Mouse (Mus musculus) liver, embryonic 13.5 days (tissue): Measurements from ENCODE around the gene Cklf. TPM values are rescaled to one million over a fixed set of nuclear protein-coding genes. Genes with fewer than 3 reads are reported as not detected.
"Not testable (repeated sequence)": the region's sequence is repeated elsewhere in the genome, so short reads cannot be mapped to it uniquely, and the experiment has no call there.

Experiments used
- ATAC-seq: fragments of 200-750 bp; cut with Nextera tagmentation; 2 replicates; pipeline ENCODE4 v1.8.0; 2017; ENCODE audit warnings: low read depth, mild to moderate bottlenecking, moderate number of reproducible peaks, moderate library complexity
- DNase-seq: peaks from one replicate; pipeline ENCODE4 v3.0.0; 2022
- H3K27ac ChIP-seq: fragments of 300-500 bp; sonication (generic); 2 replicates; pipeline ENCODE4 v1.5.1; 2015; ENCODE audit warnings: moderate library complexity, mild to moderate bottlenecking, inconsistent platforms
- H3K27me3 ChIP-seq: fragments of 300-500 bp; sonication (generic); 2 replicates; pipeline ENCODE4 v1.6.1; 2015; ENCODE audit warnings: mild to moderate bottlenecking, inconsistent platforms
- H3K36me3 ChIP-seq: fragments of 300-500 bp; sonication (generic); 2 replicates; pipeline ENCODE4 v1.6.1; 2015; ENCODE audit warnings: mild to moderate bottlenecking, inconsistent platforms
- H3K4me1 ChIP-seq: fragments of 300-500 bp; sonication (generic); replicated peaks from 2 replicates; pipeline ENCODE4 v1.6.1; 2015; ENCODE audit warnings: inconsistent platforms
- H3K4me2 ChIP-seq: fragments of 300-500 bp; sonication (generic); 2 replicates; pipeline ENCODE4 v1.6.1; 2015; ENCODE audit warnings: inconsistent platforms, mild to moderate bottlenecking, moderate library complexity
- H3K4me3 ChIP-seq: fragments of 300-500 bp; sonication (generic); replicated peaks from 2 replicates; pipeline ENCODE4 v1.5.1; 2015; ENCODE audit warnings: mild to moderate bottlenecking, inconsistent platforms
- H3K9ac ChIP-seq: fragments of 300-500 bp; sonication (generic); 2 replicates; pipeline ENCODE4 v1.6.1; 2015; ENCODE audit warnings: mild to moderate bottlenecking, inconsistent platforms
- H3K9me3 ChIP-seq: fragments of 300-500 bp; sonication (generic); replicated peaks from 2 replicates; pipeline ENCODE4 v1.6.1; 2016; ENCODE audit warnings: inconsistent platforms
- WGBS: fragments of 180-500 bp; shearing (Covaris S2); methylation state at CpG from one replicate; pipeline ENCODE4 v1.1.7; 2015; ENCODE audit not compliant: insufficient replicate concordance; 5-methylcytosine and 5-hydroxymethylcytosine counted together
- polyA plus RNA-seq: library from polyadenylated mRNA; unstranded; fragments of >200 nt; fragmentation: Nextera tagmentation; extraction: Ambion mirVana; gene quantifications from 2 replicates; pipeline ENCODE4 v1.2.1, GENCODE M21; 2015

Gene Cklf
- polyA plus RNA-seq, 1 experiment from 2014 or later = 19.0 TPM

GRCm38 (mm10) chr8:104264271-104264935 is 13.7 kb downstream of the Cklf start:
- not testable (repeated sequence) for DNase-seq, H3K9ac ChIP-seq, H3K9me3 ChIP-seq, H3K4me3 ChIP-seq, ATAC-seq, H3K4me1 ChIP-seq, H3K27ac ChIP-seq, H3K4me2 ChIP-seq, H3K27me3 ChIP-seq
- peaks cover 19% of the 10 kb centered on the region for H3K36me3 ChIP-seq
- WGBS = 88% methylated on average over 22 of the region's 22 CpGs

GRCm38 (mm10) chr8:104268368-104268767 is 17.7 kb downstream of the Cklf start:
- no peak overlapping the region for H3K9ac ChIP-seq
- no peak for ATAC-seq
- H3K27ac ChIP-seq = no peak overlapping the region
- 0 out of 2 replicates have a peak, but pooled peaks cover 4% of the 10 kb centered on the region for H3K4me1 ChIP-seq
- H3K4me3 ChIP-seq = no peak overlapping the region
- no peak overlapping the region for H3K4me2 ChIP-seq
- no peak for DNase-seq
- no peaks in the 10 kb centered on the region for H3K27me3 ChIP-seq
- peaks cover 15% of the 10 kb centered on the region for H3K36me3 ChIP-seq
- no peaks in the 10 kb centered on the region for H3K9me3 ChIP-seq

- no peak for ATAC-seq
These were observed 18.3 kb downstream of the Cklf start for GRCm38 (mm10) chr8:104268937-104269440.

GRCm38 (mm10) chr8:104293081-104293480 is 42.4 kb downstream of the Cklf start, which contains the start of gene Cmtm2a:
Cmtm2a (minus strand) TSS chr8:104293181.
- not testable (repeated sequence) for ATAC-seq, DNase-seq
- 76% methylated on average over 12 of the region's 12 CpGs for WGBS

More at GRCm38 (mm10) chr8:104268937-104269440, 18.3 kb downstream of the Cklf start:
- 0 out of 2 replicates have a peak, but pooled peaks cover 4% of the 10 kb centered on the region for H3K4me1 ChIP-seq
- no peak overlapping the region for H3K27ac ChIP-seq
- H3K4me3 ChIP-seq = no peak overlapping the region
- no peak for DNase-seq
- no peaks in the 10 kb centered on the region for H3K9me3 ChIP-seq
- H3K4me2 ChIP-seq = no peak overlapping the region
- no peaks in the 10 kb centered on the region for H3K27me3 ChIP-seq
- 70% methylated on average over 6 of the region's 6 CpGs for WGBS
- H3K9ac ChIP-seq = no peak overlapping the region
- peaks cover 9% of the 10 kb centered on the region for H3K36me3 ChIP-seq

GRCm38 (mm10) chr8:104294396-104294795 is 43.7 kb downstream of the Cklf start:
- no peak overlapping the region for H3K4me2 ChIP-seq
- H3K9me3 ChIP-seq = no peaks in the 10 kb centered on the region
- no peak overlapping the region for H3K9ac ChIP-seq
- no peak for ATAC-seq
- H3K4me1 ChIP-seq = 0 out of 2 replicates have a peak, but pooled peaks cover 3% of the 10 kb centered on the region
- H3K27me3 ChIP-seq = no peaks in the 10 kb centered on the region
- no peak overlapping the region for H3K27ac ChIP-seq
- no peak overlapping the region for H3K4me3 ChIP-seq
- H3K36me3 ChIP-seq = no peaks in the 10 kb centered on the region
- no peak for DNase-seq
- 63% methylated on average over 1 of the region's 1 CpGs for WGBS

More at GRCm38 (mm10) chr8:104293081-104293480, 42.4 kb downstream of the Cklf start, which contains the start of gene Cmtm2a:
- not testable (repeated sequence) for H3K27me3 ChIP-seq, H3K4me3 ChIP-seq, H3K9me3 ChIP-seq, H3K4me1 ChIP-seq, H3K9ac ChIP-seq, H3K36me3 ChIP-seq, H3K4me2 ChIP-seq, H3K27ac ChIP-seq

- DNase-seq, H3K4me1 ChIP-seq, H3K36me3 ChIP-seq, ATAC-seq, H3K4me2 ChIP-seq, H3K27me3 ChIP-seq, H3K4me3 ChIP-seq, H3K9ac ChIP-seq, H3K9me3 ChIP-seq, H3K27ac ChIP-seq: not testable (repeated sequence)
- 45% methylated on average over 3 of the region's 3 CpGs for WGBS
These were observed 50.9 kb downstream of the Cklf start for GRCm38 (mm10) chr8:104301577-104301976.

GRCm38 (mm10) chr8:104302536-104302935 is 51.9 kb downstream of the Cklf start:
- ATAC-seq, DNase-seq, H3K4me1 ChIP-seq, H3K27me3 ChIP-seq, H3K9me3 ChIP-seq, H3K27ac ChIP-seq, H3K4me2 ChIP-seq, H3K4me3 ChIP-seq, H3K36me3 ChIP-seq, H3K9ac ChIP-seq: not testable (repeated sequence)
- WGBS = 71% methylated on average over 4 of the region's 4 CpGs

GRCm38 (mm10) chr8:104304962-104305361 is 54.3 kb downstream of the Cklf start:
- 74% methylated on average over 11 of the region's 11 CpGs for WGBS
- no peaks in the 10 kb centered on the region for H3K27me3 ChIP-seq
- H3K36me3 ChIP-seq = no peaks in the 10 kb centered on the region
- H3K4me1 ChIP-seq = peaks cover 4% of the 10 kb centered on the region; the same call in 1 of the 2 replicates
- no peak overlapping the region for H3K4me3 ChIP-seq
- H3K4me2 ChIP-seq = no peak overlapping the region
- H3K27ac ChIP-seq = no peak overlapping the region
- H3K9ac ChIP-seq = no peak overlapping the region
- DNase-seq (no peak), ATAC-seq (no peak)
- H3K9me3 ChIP-seq = no peaks in the 10 kb centered on the region

- H3K4me1 ChIP-seq, H3K4me3 ChIP-seq: not testable (repeated sequence)
- WGBS = 33% methylated on average over 6 of the region's 6 CpGs
These were observed 57.7 kb downstream of the Cklf start for GRCm38 (mm10) chr8:104308341-104308740.

GRCm38 (mm10) chr8:104309441-104310155 is 58.9 kb downstream of the Cklf start, which contains the start of the genes Gm45711 and Cmtm1:
Gm45711 (minus strand) TSS chr8:104310081.
Cmtm1 (minus strand) TSS chr8:104310145.
- not testable (repeated sequence) for H3K4me3 ChIP-seq, H3K4me1 ChIP-seq, DNase-seq, ATAC-seq, H3K4me2 ChIP-seq, H3K27ac ChIP-seq, H3K27me3 ChIP-seq, H3K9me3 ChIP-seq, H3K9ac ChIP-seq, H3K36me3 ChIP-seq
- 80% methylated on average over 36 of the region's 36 CpGs for WGBS

More at GRCm38 (mm10) chr8:104308341-104308740, 57.7 kb downstream of the Cklf start:
- not testable (repeated sequence) for H3K36me3 ChIP-seq, H3K27me3 ChIP-seq, H3K4me2 ChIP-seq, H3K27ac ChIP-seq, H3K9ac ChIP-seq, ATAC-seq, DNase-seq, H3K9me3 ChIP-seq

GRCm38 (mm10) chr8:104312023-104312422 is 61.4 kb downstream of the Cklf start:
- not testable (repeated sequence) for H3K36me3 ChIP-seq, H3K4me3 ChIP-seq, H3K9me3 ChIP-seq, H3K27ac ChIP-seq, H3K9ac ChIP-seq, H3K4me1 ChIP-seq, H3K27me3 ChIP-seq, DNase-seq, H3K4me2 ChIP-seq, ATAC-seq
- WGBS = 72% methylated on average over 3 of the region's 3 CpGs
